Mouse (Mus musculus) MEL (cell line): ENCODE measurements around the gene 1700001O22Rik. TPM values are rescaled to one million over a fixed set of nuclear protein-coding genes. Genes with fewer than 3 reads are reported as not detected.

Experiments
- DNase-seq: peaks from one replicate; pipeline ENCODE4 v3.0.0; 2011; ENCODE audit warnings: low read depth, low spot score
- H3K27ac ChIP-seq: 2 replicates; pipeline ENCODE4 v1.5.1; 2012; ENCODE audit warnings: low read depth, mild to moderate bottlenecking, control low read depth, low read length, moderate library complexity; ENCODE audit not compliant: control insufficient read depth
- H3K27me3 ChIP-seq, 2 experiments: fragments of 150-350 bp in 1 of 2; sonication (generic) in 1 of 2; 2 replicates each; pipeline ENCODE4 v1.6.1; 2012; ENCODE audit warnings: low read length in 2 of 2, mild to moderate bottlenecking in 2 of 2, improper control_type of control experiment in 1 of 2, moderate library complexity in 1 of 2; ENCODE audit not compliant: insufficient read depth in 2 of 2, control insufficient read depth in 1 of 2
- H3K36me3 ChIP-seq, 2 experiments: 2 replicates each; pipeline ENCODE4 v1.6.1; 2012 to 2014; ENCODE audit warnings: low read length in 2 of 2, improper control_type of control experiment in 1 of 2, inconsistent platforms in 1 of 2, mild to moderate bottlenecking in 1 of 2; ENCODE audit not compliant: insufficient read depth in 2 of 2, control insufficient read depth in 1 of 2
- H3K4me1 ChIP-seq, 2 experiments: fragments of 150-350 bp in 1 of 2; sonication (generic) in 1 of 2; 2 replicates each; pipeline ENCODE4 v1.6.1; 2012; ENCODE audit warnings: low read length in 2 of 2, improper control_type of control experiment in 1 of 2, mild to moderate bottlenecking in 1 of 2; ENCODE audit not compliant: insufficient read depth in 2 of 2, control insufficient read depth in 1 of 2
- H3K4me3 ChIP-seq, 2 experiments: fragments of 150-350 bp in 1 of 2; sonication (generic) in 1 of 2; 2 replicates each; pipeline ENCODE4 v1.5.1; 2012; ENCODE audit warnings: low read depth in 2 of 2, low read length in 2 of 2, mild to moderate bottlenecking in 2 of 2, moderate library complexity in 2 of 2, control low read depth in 1 of 2, improper control_type of control experiment in 1 of 2; ENCODE audit not compliant: control insufficient read depth in 1 of 2, insufficient read depth in 1 of 2
- H3K79me2 ChIP-seq: 2 replicates; pipeline ENCODE4 v1.6.1; 2012; ENCODE audit warnings: mild to moderate bottlenecking, low read length, moderate library complexity; ENCODE audit not compliant: control insufficient read depth, poor library complexity, insufficient read depth
- H3K9ac ChIP-seq: 2 replicates; pipeline ENCODE4 v1.6.1; 2012; ENCODE audit warnings: low read depth, mild to moderate bottlenecking, control low read depth, low read length, moderate library complexity; ENCODE audit not compliant: control insufficient read depth, poor library complexity, severe bottlenecking
- H3K9me3 ChIP-seq: fragments of 150-350 bp; sonication (generic); replicated peaks from 2 replicates; pipeline ENCODE4 v1.6.1; 2012; ENCODE audit warnings: mild to moderate bottlenecking, low read length, improper control_type of control experiment, moderate library complexity; ENCODE audit not compliant: insufficient read depth
- BHLHE40 ChIP-seq: IDR thresholded peaks from 2 replicates; pipeline ENCODE4 v1.6.1; 2012; ENCODE audit warnings: low read depth, mild to moderate bottlenecking, inconsistent platforms, low read length, improper control_type of control experiment, borderline replicate concordance
- CHD1 ChIP-seq: IDR thresholded peaks from 2 replicates; pipeline ENCODE4 v1.6.1; 2012; ENCODE audit warnings: low read depth, mild to moderate bottlenecking, inconsistent platforms, low read length, improper control_type of control experiment
- CHD2 ChIP-seq: IDR thresholded peaks from 2 replicates; pipeline ENCODE4 v1.6.1; 2011; ENCODE audit warnings: low read length, improper control_type of control experiment
- CTCF ChIP-seq, 3 experiments: IDR thresholded peaks in 2 of 3; conservative IDR thresholded peaks in 1 of 3; 2 replicates each; pipeline ENCODE4 v1.5.1; 2011 to 2012; ENCODE audit warnings: low read length in 3 of 3, low read depth in 2 of 3, mild to moderate bottlenecking in 2 of 3, improper control_type of control experiment in 1 of 3, inconsistent platforms in 1 of 3, mixed read lengths in 1 of 3, moderate library complexity in 1 of 3; ENCODE audit not compliant: control insufficient read depth in 1 of 3, insufficient read depth in 1 of 3, poor library complexity in 1 of 3, severe bottlenecking in 1 of 3
- E2F4 ChIP-seq: IDR thresholded peaks from 2 replicates; pipeline ENCODE4 v1.6.1; 2011; ENCODE audit warnings: low read depth, low read length, improper control_type of control experiment, borderline replicate concordance
- ELF1 ChIP-seq: IDR thresholded peaks from 2 replicates; pipeline ENCODE4 v1.6.1; 2014; ENCODE audit warnings: low read depth, mild to moderate bottlenecking, inconsistent platforms, low read length, improper control_type of control experiment, moderate library complexity
- ETS1 ChIP-seq: IDR thresholded peaks from 2 replicates; pipeline ENCODE4 v1.6.1; 2012; ENCODE audit warnings: low read depth, mild to moderate bottlenecking, inconsistent platforms, low read length, improper control_type of control experiment, moderate library complexity
- GABPA ChIP-seq: IDR thresholded peaks from 2 replicates; pipeline ENCODE4 v1.6.1; 2012; ENCODE audit warnings: low read depth, mild to moderate bottlenecking, inconsistent platforms, low read length, improper control_type of control experiment, moderate library complexity
- HCFC1 ChIP-seq: IDR thresholded peaks from 2 replicates; pipeline ENCODE4 v1.6.1; 2012; ENCODE audit warnings: low read depth, mild to moderate bottlenecking, inconsistent platforms, low read length, improper control_type of control experiment, moderate library complexity
- MAX ChIP-seq: IDR thresholded peaks from 2 replicates; pipeline ENCODE4 v1.6.1; 2011; ENCODE audit warnings: low read length, improper control_type of control experiment
- MAZ ChIP-seq: IDR thresholded peaks from 2 replicates; pipeline ENCODE4 v1.6.1; 2012; ENCODE audit warnings: low read depth, mild to moderate bottlenecking, inconsistent platforms, low read length, improper control_type of control experiment
- MEF2A ChIP-seq: IDR thresholded peaks from 2 replicates; pipeline ENCODE4 v1.6.1; 2014; ENCODE audit warnings: low read depth, mild to moderate bottlenecking, inconsistent platforms, low read length, improper control_type of control experiment; ENCODE audit not compliant: poor library complexity, insufficient replicate concordance, severe bottlenecking; ENCODE audit errors: extremely low read depth
- MXI1 ChIP-seq: IDR thresholded peaks from 2 replicates; pipeline ENCODE4 v1.6.1; 2011; ENCODE audit warnings: mild to moderate bottlenecking, low read depth, low read length, improper control_type of control experiment
- NELFE ChIP-seq: IDR thresholded peaks from 2 replicates; pipeline ENCODE4 v1.6.1; 2011; ENCODE audit warnings: low read depth, low read length, improper control_type of control experiment
- POLR2A ChIP-seq, 2 experiments: IDR thresholded peaks; 2 replicates each; pipeline ENCODE4 v1.6.1; 2011 to 2012; ENCODE audit warnings: low read length in 2 of 2, mild to moderate bottlenecking in 2 of 2, control low read depth in 1 of 2, improper control_type of control experiment in 1 of 2, low read depth in 1 of 2, moderate library complexity in 1 of 2; ENCODE audit not compliant: control insufficient read depth in 1 of 2, insufficient read depth in 1 of 2, poor library complexity in 1 of 2
- POLR2AphosphoS2 ChIP-seq: IDR thresholded peaks from 2 replicates; pipeline ENCODE4 v1.6.1; 2011; ENCODE audit warnings: low read length, improper control_type of control experiment
- SIN3A ChIP-seq: IDR thresholded peaks from 2 replicates; pipeline ENCODE4 v1.6.1; 2012; ENCODE audit warnings: low read length, improper control_type of control experiment, inconsistent platforms
- TAL1 ChIP-seq: IDR thresholded peaks from 2 replicates; pipeline ENCODE4 v1.6.1; 2012; ENCODE audit warnings: mild to moderate bottlenecking, inconsistent platforms, low read length, moderate library complexity, mixed read lengths
- TBP ChIP-seq: IDR thresholded peaks from 2 replicates; pipeline ENCODE4 v1.8.0; 2011; ENCODE audit warnings: low read depth, low read length, improper control_type of control experiment
- UBTF ChIP-seq: IDR thresholded peaks from 2 replicates; pipeline ENCODE4 v1.6.1; 2012; ENCODE audit warnings: low read depth, mild to moderate bottlenecking, inconsistent platforms, low read length, improper control_type of control experiment, moderate library complexity, borderline replicate concordance; ENCODE audit not compliant: insufficient read depth
- USF1 ChIP-seq: IDR thresholded peaks from 2 replicates; pipeline ENCODE4 v1.6.1; 2014; ENCODE audit warnings: low read depth, mild to moderate bottlenecking, inconsistent platforms, low read length, improper control_type of control experiment, moderate library complexity
- USF2 ChIP-seq, 2 experiments: IDR thresholded peaks; 2 replicates each; pipeline ENCODE4 v1.6.1; 2011 to 2012; ENCODE audit warnings: improper control_type of control experiment in 2 of 2, low read length in 2 of 2, borderline replicate concordance in 1 of 2, inconsistent platforms in 1 of 2, low read depth in 1 of 2, mild to moderate bottlenecking in 1 of 2; ENCODE audit not compliant: insufficient read depth in 1 of 2
- ZNF384 ChIP-seq: IDR thresholded peaks from 2 replicates; pipeline ENCODE4 v1.6.1; 2012; ENCODE audit warnings: low read depth, mild to moderate bottlenecking, inconsistent platforms, low read length, improper control_type of control experiment
- polyA plus RNA-seq, 2 experiments: library from polyadenylated mRNA; stranded (reverse) in 1 of 2; unstranded in 1 of 2; fragments of >175 nt in 1 of 2; fragments of >200 nt in 1 of 2; gene quantifications; 2 replicates each; pipeline versions ENCODE4 v1.2.1 to v1.2.4; 2012; ENCODE audit warnings: low replicate concordance in 2 of 2, low read depth in 1 of 2; ENCODE audit not compliant: insufficient read length in 2 of 2, insufficient read depth in 1 of 2, missing spikeins in 1 of 2
- total RNA-seq: library from RNA; depleted of rRNA; stranded (reverse); fragments of 300-350 nt; gene quantifications from 2 replicates; pipeline ENCODE4 v1.2.3, GENCODE M21; 2012

1700001O22Rik gene
- total and polyA plus RNA-seq, 3 experiments = 0.50 to 1.8 TPM; not detected in 1

DNA sequence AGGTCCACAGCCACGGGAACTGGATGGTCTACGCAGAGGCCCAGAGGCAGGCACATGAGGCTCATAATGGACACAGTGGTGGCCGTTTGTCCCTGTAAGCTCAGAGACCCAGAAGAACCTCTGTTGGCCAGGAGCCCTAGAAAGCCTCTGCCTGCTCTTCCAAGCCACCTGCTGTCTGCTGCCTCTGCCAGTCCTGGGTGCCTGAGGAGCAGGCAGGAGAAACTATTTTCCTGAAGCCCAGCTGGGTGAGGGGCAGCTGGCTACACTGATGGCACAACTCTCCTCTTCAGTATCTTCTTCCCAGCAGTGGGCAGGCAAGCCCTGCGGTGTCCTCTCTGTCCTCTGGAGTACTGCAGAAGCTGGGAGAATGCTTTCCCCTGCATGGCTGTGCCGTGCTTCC is 37.0 kb downstream of the 1700001O22Rik start:
- Histone ChIP-seq H3K4me1 (peaks cover 9 to 26% of the 10 kb centered on the region in 2 experiments), H3K27me3 (peaks cover 0 to 1% of the 10 kb centered on the region in 2 experiments; a peak in 2 of 4 replicates), H3K9ac (no peak overlapping the region), H3K36me3 (peaks cover 0 to 14% of the 10 kb centered on the region in 2 experiments; a peak in 2 of 4 replicates), H3K79me2 (no peaks in the 10 kb centered on the region; the same call in 1 of the 2 replicates), H3K4me3 (no peak overlapping the region), H3K9me3 (no peaks in the 10 kb centered on the region), H3K27ac (no peak overlapping the region)
- DNase-seq = no peak
- no peak for TF ChIP-seq NELFE
- no peak for TF ChIP-seq BHLHE40
- TF ChIP-seq POLR2A (IDR thresholded peaks at IDR 0.05; ENCODE audit: control insufficient read depth in 1 of 2, insufficient read depth in 1 of 2, low read depth in 1 of 2, low read length in 2 of 2, poor library complexity in 1 of 2) = no peak
- TF ChIP-seq CHD1 = no peak
- no peak for TF ChIP-seq GABPA
- TF ChIP-seq E2F4 = no peak
- no peak for TF ChIP-seq USF2 (IDR thresholded peaks at IDR 0.05; ENCODE audit: borderline replicate concordance in 1 of 2, insufficient read depth in 1 of 2, low read depth in 1 of 2, low read length in 2 of 2)
- TF ChIP-seq MAZ = no peak
- TF ChIP-seq ETS1 = no peak
- TF ChIP-seq MEF2A = no peak
- TF ChIP-seq ELF1 = no peak
- TF ChIP-seq ZNF384 = no peak
- no peak for TF ChIP-seq USF1
- no peak for TF ChIP-seq HCFC1

- no peaks in the 10 kb centered on the region for H3K9me3 ChIP-seq
Measured at GRCm38 (mm10) chr2:30760706-30761105, 42.8 kb downstream of the 1700001O22Rik start.

More at GRCm38 (mm10) chr2:30760706-30761105, 42.8 kb downstream of the 1700001O22Rik start:
- H3K36me3 ChIP-seq = no peaks in the 10 kb centered on the region
- peaks cover 0 to 12% of the 10 kb centered on the region in 2 experiments; a peak in 2 of 4 replicates for H3K4me1 ChIP-seq
- H3K79me2 ChIP-seq = no peaks in the 10 kb centered on the region
- TF ChIP-seq MAZ = no peak
- TF ChIP-seq TBP = no peak
- no peak for TF ChIP-seq MAX
- TF ChIP-seq BHLHE40 = no peak
- no peak for TF ChIP-seq UBTF
- no peak for TF ChIP-seq POLR2AphosphoS2
- TF ChIP-seq HCFC1 = no peak
- no peak for TF ChIP-seq CTCF (IDR thresholded peaks at IDR 0.05 in 2 of 3, conservative IDR thresholded peaks at IDR 0.05 in 1 of 3; ENCODE audit: control insufficient read depth in 1 of 3, insufficient read depth in 1 of 3, low read depth in 2 of 3, low read length in 3 of 3, poor library complexity in 1 of 3, severe bottlenecking in 1 of 3)
- TF ChIP-seq TAL1 = no peak
- no peak for TF ChIP-seq SIN3A
- TF ChIP-seq CHD2 = no peak
- no peak for TF ChIP-seq MXI1
- no peak overlapping the region for H3K27ac ChIP-seq
- H3K27me3 ChIP-seq = peaks cover 0 to 1% of the 10 kb centered on the region in 2 experiments; a peak in 3 of 4 replicates
- no peak overlapping the region for H3K9ac ChIP-seq
- H3K4me3 ChIP-seq = no peak overlapping the region
- no peak for DNase-seq
